Mouse (Mus musculus): Measurements from ENCODE around the gene Capn12.

DNA sequence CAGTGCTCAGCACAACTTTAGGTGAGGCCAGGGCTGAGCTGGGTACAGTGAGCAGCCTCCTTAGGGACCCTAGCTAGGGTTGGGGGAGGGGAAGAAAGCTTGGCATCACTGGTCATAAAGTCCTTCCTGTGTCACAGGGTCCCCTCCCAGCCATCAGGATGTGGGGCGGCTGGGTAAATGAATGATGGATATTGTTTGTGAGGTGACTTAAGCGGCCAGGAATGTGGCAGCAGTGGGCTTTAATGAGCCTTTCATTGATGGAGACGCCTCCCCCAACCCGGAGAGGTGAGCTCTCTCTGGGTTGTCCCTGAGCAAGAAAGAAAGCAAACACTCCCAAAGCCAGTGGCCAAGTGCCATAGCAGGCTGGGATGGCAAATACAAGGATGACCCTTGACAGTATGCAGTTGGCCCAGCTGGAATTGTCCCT is 42.7 kb downstream of the Capn12 start:
- TF ChIP-seq CTCF (IDR thresholded peaks at IDR 0.05; ENCODE audit: insufficient read depth, low read depth, low read length) (no peak), POLR2A (IDR thresholded peaks at IDR 0.05; ENCODE audit: insufficient read depth, low read depth, low read length) (no peak)
